Mouse (Mus musculus) testis, adult 2 months (tissue): ENCODE data around the gene Tcap.

Source experiments
- CTCF ChIP-seq: fragments of 200-500 bp; IDR thresholded peaks from 2 replicates; pipeline ENCODE4 v1.5.1; 2012; ENCODE audit warnings: low read depth, mild to moderate bottlenecking, inconsistent platforms, low read length, moderate library complexity; ENCODE audit not compliant: control insufficient read depth, insufficient read depth, insufficient replicate concordance
- POLR2A ChIP-seq: fragments of 200-500 bp; IDR thresholded peaks from 2 replicates; pipeline ENCODE4 v1.6.1; 2012; ENCODE audit warnings: low read depth, mild to moderate bottlenecking, inconsistent platforms, low read length, moderate library complexity; ENCODE audit not compliant: control insufficient read depth

- no peak for TF ChIP-seq CTCF
- no peak for TF ChIP-seq POLR2A
These were observed 36.1 kb upstream of the Tcap start for GRCm38 (mm10) chr11:98347385-98348082.
